In the genomic region with DNA sequence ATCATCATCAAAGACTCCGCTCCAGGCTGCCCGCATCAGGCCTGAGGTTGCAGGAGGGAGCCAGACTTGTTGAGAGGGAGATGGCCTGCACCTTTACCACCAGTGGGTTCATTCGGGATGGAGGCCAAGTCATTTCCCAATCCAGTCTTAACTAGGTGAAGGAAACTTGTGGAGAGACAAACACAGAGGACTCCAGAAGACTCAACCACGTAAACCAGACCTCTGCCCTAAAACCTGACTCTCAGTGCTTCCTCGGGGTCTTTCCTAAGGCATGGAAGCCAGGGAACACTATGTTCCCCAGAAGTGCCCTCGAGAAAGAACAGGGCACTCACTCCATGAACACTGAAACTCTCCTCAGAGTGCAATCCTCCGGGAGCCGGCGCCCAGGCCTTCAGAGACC, we compare ENCODE assay signal across 9 mouse cellular contexts. TPM values are rescaled to one million over a fixed set of nuclear protein-coding genes. Genes with fewer than 3 reads are reported as not detected.
A peak's percentile ranks its signal among the peaks of the same experiment; 100 is the strongest.
DNase-seq lines count a peak whose midpoint lies in the region; ATAC-seq and TF ChIP-seq lines count a peak whose summit lies in the region.
"Had no signal": no experiment of that assay in that cellular context is flagged by ENCODE, and none has a peak within 500 bp of the region (broad histone marks: within the 10 kb centered on the region; RNA-seq: fewer than 3 reads in every experiment).

No protein-coding gene starts in this region.

- no peaks in the 10 kb centered on the region for H3K9me3 ChIP-seq in lung, embryonic 16.5 days (ENCODE audit: control insufficient read depth, low read length)
- H3K9me3 ChIP-seq in hindbrain, postnatal 0 days (ENCODE audit: low read length) = no peaks in the 10 kb centered on the region

- H3K4me1 ChIP-seq in lung, embryonic 16.5 days (replicated peaks; ENCODE audit: control insufficient read depth, insufficient read depth, low read length) = peaks cover 31% of the 10 kb centered on the region
- H3K4me1 ChIP-seq in hindbrain, postnatal 0 days (ENCODE audit: insufficient read depth, low read length) = peaks cover 25% of the 10 kb centered on the region
- peaks cover 38% of the 10 kb centered on the region for H3K4me1 ChIP-seq in olfactory bulb, adult 2 months (ENCODE audit: control insufficient read depth, insufficient read depth, low read length)

- H3K4me3 ChIP-seq in lung, embryonic 16.5 days (ENCODE audit: low read length) = no peak overlapping the region
- H3K4me3 ChIP-seq in hindbrain, postnatal 0 days (ENCODE audit: low read length) = peak overlapping the region; percentile 69
- H3K4me3 ChIP-seq in olfactory bulb, adult 2 months (ENCODE audit: insufficient read depth, low read depth, low read length) = peak overlapping the region; percentile 7; the same call in 1 of the 2 replicates

- H3K27me3 ChIP-seq in lung, embryonic 16.5 days (ENCODE audit: control insufficient read depth, insufficient read depth, low read depth, low read length) = 0 out of 2 replicates have a peak, but pooled peaks cover 3% of the 10 kb centered on the region
- H3K27me3 ChIP-seq in hindbrain, postnatal 0 days (ENCODE audit: insufficient read depth, low read length) = no peaks in the 10 kb centered on the region

- H3K36me3 ChIP-seq in lung, embryonic 16.5 days (ENCODE audit: control insufficient read depth, insufficient read depth, low read length) = no peaks in the 10 kb centered on the region
- H3K36me3 ChIP-seq in hindbrain, postnatal 0 days (ENCODE audit: insufficient read depth, low read length) = no peaks in the 10 kb centered on the region

- H3K9ac ChIP-seq in lung, embryonic 16.5 days (ENCODE audit: low read length) = peak overlapping the region; percentile 22; the same call in 1 of the 2 replicates
- peak overlapping the region; percentile 76 for H3K9ac ChIP-seq in hindbrain, postnatal 0 days (replicated peaks; ENCODE audit: low read length)

- peak; percentile 25 for DNase-seq in cerebellum, adult 8-10 months
- no peak for DNase-seq in cerebellum, adult 9-11 months
- no peak for DNase-seq in lung, postnatal 4 days
- no peak for DNase-seq in hindbrain, postnatal 0 days (ENCODE audit: low spot score)
- no peak for DNase-seq in thymus, postnatal 0 days (ENCODE audit: low spot score)
- no peak for DNase-seq in heart, adult 8-10 months (ENCODE audit: low spot score)
- DNase-seq: thymus, postnatal 14 days had no signal

- TF ChIP-seq CTCF in hindbrain, postnatal 0 days (IDR thresholded peaks at IDR 0.05; ENCODE audit: low read depth) = no peak
- no peak for TF ChIP-seq CTCF in olfactory bulb, adult 2 months (IDR thresholded peaks at IDR 0.05; ENCODE audit: insufficient read depth, low read depth, low read length)

- 80% methylated on average over 9 of the region's 9 CpGs for WGBS in lung, embryonic 16.5 days
- 83% methylated on average over 9 of the region's 9 CpGs for WGBS in hindbrain, postnatal 0 days
- 85% methylated on average over 9 of the region's 9 CpGs for WGBS in olfactory bulb, adult 2 months

- ATAC-seq in lung, embryonic 16.5 days (ENCODE audit: low read depth) = no peak
- no peak for ATAC-seq in hindbrain, postnatal 0 days

- no peak overlapping the region for H3K4me2 ChIP-seq in lung, embryonic 16.5 days (ENCODE audit: low read depth, low read length)
- H3K4me2 ChIP-seq in hindbrain, postnatal 0 days (ENCODE audit: low read depth, low read length) = peak overlapping the region; percentile 86

- no peak overlapping the region for H3K27ac ChIP-seq in lung, embryonic 16.5 days (ENCODE audit: low read length)
- no peak overlapping the region for H3K27ac ChIP-seq in hindbrain, postnatal 0 days
- no peak overlapping the region for H3K27ac ChIP-seq in olfactory bulb, adult 2 months (ENCODE audit: insufficient read depth, low read depth, low read length)

- TF ChIP-seq POLR2A in olfactory bulb, adult 2 months (IDR thresholded peaks at IDR 0.05; ENCODE audit: insufficient read depth, low read depth, low read length) = no peak

RNA-seq across cellular contexts. Expression of a gene that starts 2.5 kb away (rescaled TPM):
- 10.4 and 10.7 TPM in 2 replicates for polyA plus RNA-seq in lung, embryonic 16.5 days (2015; fragmentation: Nextera tagmentation; extraction: Ambion mirVana)
- 148 and 163 TPM in 2 replicates for total RNA-seq in hindbrain, postnatal 0 days (2014; rRNA removed)
- polyA plus RNA-seq in hindbrain, postnatal 0 days (2015; fragmentation: Nextera tagmentation; extraction: Ambion mirVana) = 60.1 and 72.1 TPM in 2 replicates
- not detected in 2 replicates for polyA plus RNA-seq in olfactory bulb, adult 2 months (2012; ENCODE audit: insufficient read depth, insufficient read length, low replicate concordance, missing spikeins)
- polyA plus RNA-seq in thymus, postnatal 0 days (2015; fragmentation: Nextera tagmentation; extraction: Ambion mirVana) = 15.0 and 16.7 TPM in 2 replicates
- 1 to 10 TPM; 3.8 to 4.8 (median 4.2) TPM for total RNA-seq in heart, adult 8-10 months (2022)

RNA-seq across cellular contexts. Expression of a gene that starts 39.7 kb away (rescaled TPM):
- not detected in 2 replicates for polyA plus RNA-seq in lung, embryonic 16.5 days (2015; fragmentation: Nextera tagmentation; extraction: Ambion mirVana)
- 0.42 TPM in 1 of 2 replicates, not detected in the other for total RNA-seq in hindbrain, postnatal 0 days (2014; rRNA removed)
- polyA plus RNA-seq in hindbrain, postnatal 0 days (2015; fragmentation: Nextera tagmentation; extraction: Ambion mirVana) = 0.23 and 0.50 TPM in 2 replicates
- not detected in 2 replicates for polyA plus RNA-seq in olfactory bulb, adult 2 months (2012; ENCODE audit: insufficient read depth, insufficient read length, low replicate concordance, missing spikeins)
- 0.13 and 0.22 TPM in 2 replicates for polyA plus RNA-seq in thymus, postnatal 0 days (2015; fragmentation: Nextera tagmentation; extraction: Ambion mirVana)
- total RNA-seq in heart, adult 8-10 months (2022) = under 1 TPM in 1 of 4 experiments, not detected in 3; 0.23 TPM

RNA-seq across cellular contexts. Expression of a gene that starts 44.6 kb away (rescaled TPM):
- 50.7 and 53.0 TPM in 2 replicates for polyA plus RNA-seq in lung, embryonic 16.5 days (2015; fragmentation: Nextera tagmentation; extraction: Ambion mirVana)
- 59.7 and 62.5 TPM in 2 replicates for total RNA-seq in hindbrain, postnatal 0 days (2014; rRNA removed)
- 22.5 and 22.8 TPM in 2 replicates for polyA plus RNA-seq in hindbrain, postnatal 0 days (2015; fragmentation: Nextera tagmentation; extraction: Ambion mirVana)
- not detected in 2 replicates for polyA plus RNA-seq in olfactory bulb, adult 2 months (2012; ENCODE audit: insufficient read depth, insufficient read length, low replicate concordance, missing spikeins)
- 29.4 and 38.9 TPM in 2 replicates for polyA plus RNA-seq in thymus, postnatal 0 days (2015; fragmentation: Nextera tagmentation; extraction: Ambion mirVana)
- total RNA-seq in heart, adult 8-10 months (2022) = 10 to 100 TPM in 3 of 4 experiments, 1 to 10 TPM in 1; 7.6 to 24.8 (median 17.2) TPM

Comparison
In these comparisons a context has a peak if more than half of its experiments do, and no peak if none do; other contexts are left out.
1. RNA of a gene that starts 2.5 kb away (polyA plus RNA-seq): 60.1 to 72.1 TPM in hindbrain, postnatal 0 days, 15.0 to 16.7 TPM in thymus, postnatal 0 days and 10.4 to 10.7 TPM in lung, embryonic 16.5 days; not detected in olfactory bulb, adult 2 months; every median in the first group is over 10 times any median in the second.
2. RNA of a gene that starts 44.6 kb away (polyA plus RNA-seq): 50.7 to 53.0 TPM in lung, embryonic 16.5 days, 29.4 to 38.9 TPM in thymus, postnatal 0 days and 22.5 to 22.8 TPM in hindbrain, postnatal 0 days; not detected in olfactory bulb, adult 2 months; every median in the first group is over 10 times any median in the second.